Mouse (Mus musculus) lung, embryonic 16.5 days (tissue): ENCODE results near the gene Aplf. TPM values are rescaled to one million over a fixed set of nuclear protein-coding genes. Genes with fewer than 3 reads are reported as not detected.

ENCODE experiments used
- ATAC-seq: fragments of 200-750 bp; cut with Nextera tagmentation; 2 replicates; pipeline ENCODE4 v1.8.0; 2017; ENCODE audit warnings: low read depth, mild to moderate bottlenecking, moderate library complexity
- H3K27ac ChIP-seq: fragments of 300-500 bp; sonication (generic); 2 replicates; pipeline ENCODE4 v1.5.1; 2014; ENCODE audit warnings: mild to moderate bottlenecking, control low read depth, low read length
- H3K27me3 ChIP-seq: fragments of 300-500 bp; sonication (generic); 2 replicates; pipeline ENCODE4 v1.6.1; 2014; ENCODE audit warnings: low read depth, low read length, mixed read lengths; ENCODE audit not compliant: control insufficient read depth, insufficient read depth
- H3K36me3 ChIP-seq: fragments of 300-500 bp; sonication (generic); 2 replicates; pipeline ENCODE4 v1.6.1; 2014; ENCODE audit warnings: low read length; ENCODE audit not compliant: control insufficient read depth, insufficient read depth
- H3K4me1 ChIP-seq: fragments of 300-500 bp; sonication (generic); replicated peaks from 2 replicates; pipeline ENCODE4 v1.6.1; 2014; ENCODE audit warnings: low read length, mixed read lengths; ENCODE audit not compliant: control insufficient read depth, insufficient read depth
- H3K4me2 ChIP-seq: fragments of 300-500 bp; sonication (generic); 2 replicates; pipeline ENCODE4 v1.6.1; 2014; ENCODE audit warnings: low read depth, low read length, control low read depth
- H3K4me3 ChIP-seq: fragments of 300-500 bp; sonication (generic); 2 replicates; pipeline ENCODE4 v1.5.1; 2014; ENCODE audit warnings: mild to moderate bottlenecking, low read length, control low read depth
- H3K9ac ChIP-seq: fragments of 300-500 bp; sonication (generic); 2 replicates; pipeline ENCODE4 v1.6.1; 2014; ENCODE audit warnings: low read length, control low read depth
- H3K9me3 ChIP-seq: fragments of 300-500 bp; sonication (generic); 2 replicates; pipeline ENCODE4 v1.6.1; 2016; ENCODE audit warnings: low read length; ENCODE audit not compliant: control insufficient read depth
- WGBS: fragments of 180-500 bp; shearing (Covaris S2); extraction: QIAGEN DNeasy Blood & Tissue Kit; methylation state at CpG from one replicate; pipeline ENCODE4 v1.1.7; 2014; 5-methylcytosine and 5-hydroxymethylcytosine counted together
- polyA plus RNA-seq: library from polyadenylated mRNA; unstranded; fragments of >200 nt; fragmentation: Nextera tagmentation; extraction: Ambion mirVana; gene quantifications from 2 replicates; pipeline ENCODE4 v1.2.1, GENCODE M21; 2015

The Aplf gene
- polyA plus RNA-seq, 1 experiment from 2014 or later = 14.3 TPM

- Histone ChIP-seq H3K9ac (no peak overlapping the region), H3K27me3 (no peaks in the 10 kb centered on the region), H3K4me2 (peak overlapping the region; percentile 41), H3K36me3 (no peaks in the 10 kb centered on the region), H3K4me1 (peaks cover 8% of the 10 kb centered on the region), H3K9me3 (no peaks in the 10 kb centered on the region), H3K27ac (no peak overlapping the region), H3K4me3 (no peak overlapping the region)
- WGBS = 36% methylated on average over 7 of the region's 7 CpGs
- ATAC-seq = no peak
Observed at GRCm38 (mm10) chr6:87669894-87670588, 2.0 kb downstream of the Aplf start.

- Histone ChIP-seq H3K4me2 (no peak overlapping the region), H3K36me3 (no peaks in the 10 kb centered on the region), H3K9ac (no peak overlapping the region), H3K27me3 (no peaks in the 10 kb centered on the region), H3K27ac (no peak overlapping the region), H3K4me1 (peaks cover 8% of the 10 kb centered on the region), H3K4me3 (no peak overlapping the region), H3K9me3 (no peaks in the 10 kb centered on the region)
- 72% methylated on average over 3 of the region's 3 CpGs for WGBS
- ATAC-seq = no peak
Observed at GRCm38 (mm10) chr6:87668733-87669132, 3.3 kb downstream of the Aplf start.

- no peak for ATAC-seq
- Histone ChIP-seq H3K4me2 (no peak overlapping the region), H3K9me3 (no peaks in the 10 kb centered on the region), H3K9ac (no peak overlapping the region), H3K4me1 (peaks cover 8% of the 10 kb centered on the region), H3K27ac (no peak overlapping the region), H3K36me3 (0 out of 2 replicates have a peak, but pooled peaks cover under 1% of the 10 kb centered on the region), H3K27me3 (no peaks in the 10 kb centered on the region), H3K4me3 (no peak overlapping the region)
- 79% methylated on average over 8 of the region's 8 CpGs for WGBS
Observed at GRCm38 (mm10) chr6:87667804-87668203, 4.2 kb downstream of the Aplf start.

- no peak for ATAC-seq
- Histone ChIP-seq H3K27me3 (no peaks in the 10 kb centered on the region), H3K27ac (no peak overlapping the region), H3K4me2 (no peak overlapping the region), H3K36me3 (0 out of 2 replicates have a peak, but pooled peaks cover 2% of the 10 kb centered on the region), H3K4me1 (no peaks in the 10 kb centered on the region), H3K4me3 (no peak overlapping the region), H3K9me3 (no peaks in the 10 kb centered on the region), H3K9ac (no peak overlapping the region)
- 84% methylated on average over 9 of the region's 9 CpGs for WGBS
Observed at GRCm38 (mm10) chr6:87663445-87663844, 8.5 kb downstream of the Aplf start.

GRCm38 (mm10) chr6:87662197-87662596 lies 9.8 kb downstream of the Aplf start:
- WGBS = 57% methylated on average over 6 of the region's 6 CpGs
- H3K4me2 ChIP-seq = no peak overlapping the region

GRCm38 (mm10) chr6:87661707-87662106 lies 10.3 kb downstream of the Aplf start:
- Histone ChIP-seq H3K4me1 (no peaks in the 10 kb centered on the region), H3K9me3 (no peaks in the 10 kb centered on the region), H3K4me3 (no peak overlapping the region), H3K36me3 (peaks cover 3% of the 10 kb centered on the region; the same call in 1 of the 2 replicates), H3K27ac (no peak overlapping the region), H3K27me3 (no peaks in the 10 kb centered on the region), H3K4me2 (no peak overlapping the region), H3K9ac (no peak overlapping the region)
- no peak for ATAC-seq
- WGBS = 74% methylated on average over 2 of the region's 2 CpGs

More at GRCm38 (mm10) chr6:87662197-87662596, 9.8 kb downstream of the Aplf start:
- Histone ChIP-seq H3K27me3 (no peaks in the 10 kb centered on the region), H3K9me3 (no peaks in the 10 kb centered on the region), H3K9ac (no peak overlapping the region), H3K4me1 (no peaks in the 10 kb centered on the region), H3K36me3 (peaks cover 3% of the 10 kb centered on the region; the same call in 1 of the 2 replicates), H3K27ac (no peak overlapping the region), H3K4me3 (no peak overlapping the region)
- ATAC-seq = no peak

GRCm38 (mm10) chr6:87658816-87659215 lies 13.2 kb downstream of the Aplf start:
- no peak overlapping the region for H3K9ac ChIP-seq
- 89% methylated on average over 4 of the region's 4 CpGs for WGBS
- H3K4me3 ChIP-seq = no peak overlapping the region
- no peak overlapping the region for H3K4me2 ChIP-seq
- no peaks in the 10 kb centered on the region for H3K9me3 ChIP-seq
- H3K36me3 ChIP-seq = peaks cover 3% of the 10 kb centered on the region; the same call in 1 of the 2 replicates
- 0 out of 2 replicates have a peak, but pooled peaks cover 2% of the 10 kb centered on the region for H3K4me1 ChIP-seq
- ATAC-seq = no peak
- no peak overlapping the region for H3K27ac ChIP-seq
- H3K27me3 ChIP-seq = no peaks in the 10 kb centered on the region

GRCm38 (mm10) chr6:87653904-87654638 lies 17.9 kb downstream of the Aplf start:
- no peak overlapping the region for H3K4me3 ChIP-seq
- 0 out of 2 replicates have a peak, but pooled peaks cover 2% of the 10 kb centered on the region for H3K4me1 ChIP-seq
- ATAC-seq = no peak
- H3K9me3 ChIP-seq = no peaks in the 10 kb centered on the region
- peaks cover 2% of the 10 kb centered on the region; the same call in 1 of the 2 replicates for H3K36me3 ChIP-seq
- no peaks in the 10 kb centered on the region for H3K27me3 ChIP-seq
- no peak overlapping the region for H3K4me2 ChIP-seq
- 37% methylated on average over 8 of the region's 8 CpGs for WGBS
- H3K9ac ChIP-seq = no peak overlapping the region
- no peak overlapping the region for H3K27ac ChIP-seq

GRCm38 (mm10) chr6:87653478-87653877 lies 18.5 kb downstream of the Aplf start:
- Histone ChIP-seq H3K9me3 (no peaks in the 10 kb centered on the region), H3K4me1 (0 out of 2 replicates have a peak, but pooled peaks cover 2% of the 10 kb centered on the region), H3K4me2 (no peak overlapping the region), H3K4me3 (no peak overlapping the region), H3K27me3 (no peaks in the 10 kb centered on the region), H3K27ac (no peak overlapping the region), H3K36me3 (peaks cover 2% of the 10 kb centered on the region; the same call in 1 of the 2 replicates), H3K9ac (no peak overlapping the region)
- WGBS = 59% methylated on average over 3 of the region's 3 CpGs
- ATAC-seq = no peak
